Mouse (Mus musculus) bone marrow, adult 2 months (tissue): Measurements from ENCODE around the gene Lhpp.

Experiments used
- CTCF ChIP-seq: fragments of 200-500 bp; IDR thresholded peaks from 2 replicates; pipeline ENCODE4 v1.5.1; 2011; ENCODE audit warnings: low read length, control low read depth; ENCODE audit not compliant: control insufficient read depth, insufficient read depth
- POLR2A ChIP-seq: fragments of 200-500 bp; IDR thresholded peaks from 2 replicates; pipeline ENCODE4 v1.6.1; 2011; ENCODE audit warnings: low read depth, mild to moderate bottlenecking, control low read depth, low read length, borderline replicate concordance; ENCODE audit not compliant: control insufficient read depth

DNA sequence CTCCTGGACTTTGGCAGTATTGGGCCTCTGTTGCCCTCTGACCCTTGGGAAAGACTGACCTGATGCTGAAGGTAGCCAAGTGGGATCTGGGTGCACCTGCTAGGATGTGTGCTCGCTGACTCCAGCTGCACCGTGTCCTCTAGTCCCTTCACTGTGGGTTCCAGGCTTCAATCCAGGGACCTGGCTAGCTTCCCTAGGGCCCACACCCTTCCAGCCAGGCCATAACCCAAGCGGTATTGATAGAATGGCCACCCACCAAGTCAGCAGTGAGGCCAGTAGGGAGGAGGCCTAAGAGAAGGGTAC lies 60.4 kb downstream of the Lhpp start:
- TF ChIP-seq CTCF (no peak), POLR2A (no peak)
